Mouse (Mus musculus) kidney, adult 18-20 months (tissue): Measurements from ENCODE around the gene Pdcd6ip.
A peak's percentile ranks its signal among the peaks of the same experiment; 100 is the strongest.
"Not testable (repeated sequence)": the region's sequence is repeated elsewhere in the genome, so short reads cannot be mapped to it uniquely, and the experiment has no call there.

Experiments
- DNase-seq: peaks from one replicate; pipeline ENCODE4 v3.0.0; 2021

The Pdcd6ip gene

GRCm38 (mm10) chr9:113687461-113687860 lies 20.6 kb downstream of the Pdcd6ip start:
- no peak for DNase-seq

- no peak for DNase-seq
Measured at GRCm38 (mm10) chr9:113673721-113674120, 34.3 kb downstream of the Pdcd6ip start.

- DNase-seq = no peak
Measured at GRCm38 (mm10) chr9:113672352-113672751, 35.7 kb downstream of the Pdcd6ip start.

GRCm38 (mm10) chr9:113670857-113671106 lies 37.3 kb downstream of the Pdcd6ip start:
- no peak for DNase-seq

GRCm38 (mm10) chr9:113670105-113670856 lies 37.8 kb downstream of the Pdcd6ip start:
- no peak for DNase-seq

- no peak for DNase-seq
Measured at GRCm38 (mm10) chr9:113663476-113663875, 44.6 kb downstream of the Pdcd6ip start.

- DNase-seq = no peak
Measured at GRCm38 (mm10) chr9:113657837-113658236, 50.2 kb downstream of the Pdcd6ip start.

GRCm38 (mm10) chr9:113653571-113653970 lies 54.5 kb downstream of the Pdcd6ip start:
- no peak for DNase-seq

GRCm38 (mm10) chr9:113650787-113651186 lies 57.3 kb downstream of the Pdcd6ip start:
- DNase-seq = no peak

GRCm38 (mm10) chr9:113649211-113649610 lies 58.8 kb downstream of the Pdcd6ip start:
- not testable (repeated sequence) for DNase-seq

GRCm38 (mm10) chr9:113645837-113646169 lies 62.3 kb downstream of the Pdcd6ip start:
- DNase-seq = no peak

- peak; percentile 60 for DNase-seq
Measured at GRCm38 (mm10) chr9:113645153-113645836, 62.8 kb downstream of the Pdcd6ip start.

GRCm38 (mm10) chr9:113644701-113645100 lies 63.4 kb downstream of the Pdcd6ip start:
- DNase-seq = no peak

GRCm38 (mm10) chr9:113644076-113644475 lies 64.0 kb downstream of the Pdcd6ip start:
- no peak for DNase-seq

GRCm38 (mm10) chr9:113643669-113644068 lies 64.4 kb downstream of the Pdcd6ip start:
- DNase-seq = no peak

GRCm38 (mm10) chr9:113634986-113635385 lies 73.1 kb downstream of the Pdcd6ip start:
- DNase-seq = no peak

GRCm38 (mm10) chr9:113633168-113633744 lies 74.8 kb downstream of the Pdcd6ip start:
- DNase-seq = no peak

GRCm38 (mm10) chr9:113632350-113633043 lies 75.6 kb downstream of the Pdcd6ip start:
- DNase-seq = no peak

- DNase-seq = peak; percentile 30
Measured at GRCm38 (mm10) chr9:113629632-113630031, 78.4 kb downstream of the Pdcd6ip start.

- DNase-seq = no peak
Measured at GRCm38 (mm10) chr9:113629191-113629590, 78.9 kb downstream of the Pdcd6ip start.

- DNase-seq = no peak
Measured at GRCm38 (mm10) chr9:113628780-113629179, 79.3 kb downstream of the Pdcd6ip start.

- no peak for DNase-seq
Measured at GRCm38 (mm10) chr9:113626730-113627129, 81.3 kb downstream of the Pdcd6ip start.

- DNase-seq = no peak
Measured at GRCm38 (mm10) chr9:113624086-113624485, 84.0 kb downstream of the Pdcd6ip start.

- DNase-seq = no peak
Measured at GRCm38 (mm10) chr9:113617081-113617480, 91.0 kb downstream of the Pdcd6ip start.
